Mouse (Mus musculus) right cerebral cortex, postnatal 4 days (tissue): ENCODE measurements around the gene Slc13a3.

Experiments used
- DNase-seq: peaks from one replicate; pipeline ENCODE4 v3.0.0-alpha.2; 2022

Slc13a3 gene

GRCm38 (mm10) chr2:165360861-165361260 is 112.2 kb downstream of the Slc13a3 start:
- DNase-seq = peak; percentile 33
